Mouse (Mus musculus): ENCODE measurements around the gene Pik3r4. TPM values are rescaled to one million over a fixed set of nuclear protein-coding genes. Genes with fewer than 3 reads are reported as not detected.

The Pik3r4 gene
- polyA plus RNA-seq, 1 experiment from 2014 or later, result 27.3 TPM

DNA sequence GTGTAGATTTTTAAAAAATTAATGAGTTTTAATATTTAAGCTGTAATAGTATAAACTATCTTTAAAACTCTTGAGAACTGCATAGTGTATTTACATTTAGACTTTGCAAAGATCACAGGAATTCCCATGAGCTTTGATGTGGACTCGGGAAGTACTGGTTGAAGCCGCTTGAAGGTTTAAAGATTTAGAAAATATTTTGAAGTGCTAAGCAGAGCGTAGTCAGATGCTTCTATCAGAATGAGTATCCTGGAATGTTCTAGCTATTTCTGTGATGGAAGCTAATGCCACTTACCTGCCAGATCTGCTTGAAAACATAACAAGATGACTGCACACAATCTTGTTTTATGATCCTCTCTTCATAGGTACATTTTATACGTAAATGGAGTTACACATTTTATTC, 28.1 kb downstream of the Pik3r4 start:
- H3K27me3 ChIP-seq (replicated peaks), result no peaks in the 10 kb centered on the region
- no peak for ATAC-seq (ENCODE audit: low FRiP score, low read depth)
- H3K4me3 ChIP-seq, result no peak overlapping the region
- H3K9ac ChIP-seq, result no peak overlapping the region
- no peak overlapping the region for H3K4me2 ChIP-seq (replicated peaks)
- no peak overlapping the region for H3K27ac ChIP-seq
- H3K4me1 ChIP-seq, result no peaks in the 10 kb centered on the region
- WGBS, result 93% methylated on average over 4 of the region's 4 CpGs
- H3K9me3 ChIP-seq, result no peaks in the 10 kb centered on the region
- H3K36me3 ChIP-seq, result peaks cover 44% of the 10 kb centered on the region

DNA sequence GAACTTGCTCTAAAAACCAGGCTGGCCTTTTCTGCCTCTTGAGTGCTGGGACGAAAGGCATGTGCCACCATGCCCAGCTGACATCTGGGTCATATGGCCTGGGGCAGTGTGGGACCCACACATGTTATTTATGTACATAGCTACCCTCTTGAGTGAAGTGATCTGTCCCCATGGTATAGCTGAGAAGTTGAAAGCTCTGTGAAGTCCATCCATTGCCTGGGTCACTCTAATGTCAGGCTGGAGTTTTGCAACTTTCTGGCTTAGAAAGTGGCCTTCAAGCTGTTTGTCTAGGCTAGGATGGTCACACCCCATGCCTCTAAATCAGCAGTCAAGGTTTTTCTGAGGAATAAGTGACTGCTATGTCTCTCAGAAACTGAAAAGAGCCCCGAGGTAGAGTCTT, 29.3 kb downstream of the Pik3r4 start:
- Histone ChIP-seq H3K27me3 (replicated peaks) (no peaks in the 10 kb centered on the region), H3K4me1 (no peaks in the 10 kb centered on the region), H3K36me3 (peaks cover 51% of the 10 kb centered on the region), H3K9me3 (no peaks in the 10 kb centered on the region), H3K27ac (no peak overlapping the region), H3K4me3 (no peak overlapping the region), H3K4me2 (replicated peaks) (no peak overlapping the region), H3K9ac (no peak overlapping the region)
- ATAC-seq (ENCODE audit: low FRiP score, low read depth), result no peak
- 68% methylated on average over 2 of the region's 2 CpGs for WGBS

DNA sequence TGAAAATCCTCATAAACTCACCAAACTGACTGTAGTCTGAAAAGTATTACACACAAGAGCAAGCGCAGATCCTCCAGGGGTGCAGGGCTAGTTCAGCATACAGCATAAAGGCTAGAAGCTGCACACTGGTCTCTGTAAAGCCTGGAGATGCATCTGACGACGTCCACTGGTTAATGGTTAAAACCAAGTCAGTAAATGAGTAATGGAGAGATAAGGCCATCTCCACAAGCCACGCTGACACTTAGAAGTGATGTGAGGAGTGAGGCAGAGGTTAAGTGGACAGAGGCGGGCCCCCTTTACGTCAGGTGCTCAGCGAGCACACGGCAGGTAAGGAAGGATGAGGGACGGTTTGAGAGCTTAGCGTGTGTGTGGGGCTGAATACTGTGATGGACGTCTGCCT, 33.2 kb downstream of the Pik3r4 start:
- H3K27me3 ChIP-seq (replicated peaks), result no peaks in the 10 kb centered on the region
- H3K9ac ChIP-seq, result no peak overlapping the region
- no peaks in the 10 kb centered on the region for H3K9me3 ChIP-seq
- H3K4me2 ChIP-seq (replicated peaks), result no peak overlapping the region
- H3K36me3 ChIP-seq, result peaks cover 48% of the 10 kb centered on the region
- no peaks in the 10 kb centered on the region for H3K4me1 ChIP-seq
- ATAC-seq (ENCODE audit: low FRiP score, low read depth), result no peak
- 88% methylated on average over 11 of the region's 11 CpGs for WGBS
- no peak overlapping the region for H3K4me3 ChIP-seq
- no peak overlapping the region for H3K27ac ChIP-seq

DNA sequence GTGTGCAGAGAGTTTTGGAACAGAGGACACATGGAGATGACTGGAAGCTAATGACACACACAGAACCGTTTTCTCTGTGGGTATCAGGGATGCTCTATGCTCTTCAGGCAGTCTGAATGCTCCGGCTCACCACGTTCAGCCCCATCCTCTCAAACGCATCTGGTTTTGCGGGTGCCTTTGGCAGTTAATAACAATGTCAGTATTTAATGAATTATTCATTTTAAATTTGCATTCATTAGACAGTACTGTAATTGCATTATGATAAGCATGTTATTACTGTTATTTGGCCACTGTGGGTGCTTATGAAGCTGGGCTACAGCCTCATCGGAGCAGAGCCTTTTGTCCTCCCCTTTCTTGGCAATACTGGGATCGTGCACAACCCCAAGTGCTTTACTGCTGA, 38.6 kb downstream of the Pik3r4 start:
- no peak overlapping the region for H3K4me3 ChIP-seq
- peak overlapping the region; percentile 53; the same call in 1 of the 2 replicates for H3K27ac ChIP-seq
- H3K4me2 ChIP-seq (replicated peaks), result no peak overlapping the region
- H3K36me3 ChIP-seq, result peaks cover 52% of the 10 kb centered on the region
- no peaks in the 10 kb centered on the region for H3K4me1 ChIP-seq
- ATAC-seq (ENCODE audit: low FRiP score, low read depth), result peak; percentile 66; the same call in 1 of the 2 replicates
- H3K9ac ChIP-seq, result no peak overlapping the region
- H3K9me3 ChIP-seq, result no peaks in the 10 kb centered on the region
- WGBS, result 74% methylated on average over 7 of the region's 7 CpGs
- H3K27me3 ChIP-seq (replicated peaks), result no peaks in the 10 kb centered on the region

- Histone ChIP-seq H3K36me3 (peaks cover 53% of the 10 kb centered on the region), H3K9ac (no peak overlapping the region), H3K9me3 (no peaks in the 10 kb centered on the region), H3K4me3 (no peak overlapping the region), H3K27me3 (replicated peaks) (no peaks in the 10 kb centered on the region), H3K27ac (no peak overlapping the region), H3K4me1 (no peaks in the 10 kb centered on the region), H3K4me2 (replicated peaks) (no peak overlapping the region)
- ATAC-seq (ENCODE audit: low FRiP score, low read depth), result no peak
- 92% methylated on average over 13 of the region's 13 CpGs for WGBS
Observed at GRCm38 (mm10) chr9:105684549-105685165, 41.9 kb downstream of the Pik3r4 start.

DNA sequence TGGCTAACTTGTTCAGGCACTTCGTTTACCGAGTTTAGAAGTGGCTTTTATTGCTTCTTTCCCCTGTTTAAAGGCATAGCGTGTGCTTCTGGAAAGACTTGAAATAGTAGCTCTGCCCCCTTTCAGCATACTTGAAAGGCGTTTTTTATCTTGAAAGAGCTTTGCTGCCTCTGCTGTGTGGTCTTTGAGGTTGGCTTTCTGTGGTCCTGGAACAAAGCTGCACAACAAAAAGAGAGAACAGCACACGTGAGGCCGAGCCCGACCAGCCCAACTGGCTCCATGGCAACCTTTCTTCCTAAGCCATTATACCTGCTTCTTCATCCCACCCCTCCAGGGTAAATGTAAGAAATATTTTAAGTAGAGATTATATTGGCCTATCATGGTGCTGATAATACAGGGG, 46.7 kb downstream of the Pik3r4 start:
- no peaks in the 10 kb centered on the region for H3K9me3 ChIP-seq
- H3K4me3 ChIP-seq, result no peak overlapping the region
- no peak overlapping the region for H3K27ac ChIP-seq
- no peaks in the 10 kb centered on the region for H3K4me1 ChIP-seq
- no peak for ATAC-seq (ENCODE audit: low FRiP score, low read depth)
- WGBS, result 47% methylated on average over 7 of the region's 7 CpGs
- H3K36me3 ChIP-seq, result peaks cover 34% of the 10 kb centered on the region
- no peaks in the 10 kb centered on the region for H3K27me3 ChIP-seq (replicated peaks)
- no peak overlapping the region for H3K9ac ChIP-seq
- no peak overlapping the region for H3K4me2 ChIP-seq (replicated peaks)

GRCm38 (mm10) chr9:105692472-105692871, 49.7 kb downstream of the Pik3r4 start:
- Histone ChIP-seq H3K9ac (no peak overlapping the region), H3K27me3 (replicated peaks) (no peaks in the 10 kb centered on the region), H3K27ac (no peak overlapping the region), H3K36me3 (peaks cover 12% of the 10 kb centered on the region), H3K4me3 (no peak overlapping the region), H3K9me3 (no peaks in the 10 kb centered on the region), H3K4me2 (replicated peaks) (no peak overlapping the region), H3K4me1 (no peaks in the 10 kb centered on the region)
- 92% methylated on average over 14 of the region's 14 CpGs for WGBS
- ATAC-seq (ENCODE audit: low FRiP score, low read depth), result no peak

DNA sequence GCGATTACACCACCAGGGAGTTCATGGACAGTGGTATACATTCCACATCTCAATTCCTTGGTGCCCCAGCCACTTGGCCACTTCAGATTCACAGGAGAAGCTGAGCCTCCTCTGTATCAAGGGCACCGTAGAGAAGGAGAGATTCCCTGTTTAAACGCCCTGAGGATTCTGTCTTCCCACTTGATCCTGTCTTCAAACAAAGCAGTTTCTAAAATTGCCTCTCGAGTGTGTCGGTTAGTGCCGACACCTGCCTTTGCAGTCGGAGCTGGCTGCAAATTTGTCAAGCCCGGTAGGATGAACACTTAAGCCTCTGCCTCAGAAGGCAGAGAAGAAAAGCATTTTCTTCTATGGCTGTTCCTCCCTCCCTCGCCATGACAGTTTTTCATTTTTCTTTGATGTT, 50.3 kb downstream of the Pik3r4 start:
- no peak overlapping the region for H3K9ac ChIP-seq
- no peak overlapping the region for H3K27ac ChIP-seq
- no peak overlapping the region for H3K4me3 ChIP-seq
- no peaks in the 10 kb centered on the region for H3K9me3 ChIP-seq
- no peak for ATAC-seq (ENCODE audit: low FRiP score, low read depth)
- peaks cover 6% of the 10 kb centered on the region for H3K36me3 ChIP-seq
- no peak overlapping the region for H3K4me2 ChIP-seq (replicated peaks)
- H3K27me3 ChIP-seq (replicated peaks), result no peaks in the 10 kb centered on the region
- H3K4me1 ChIP-seq, result no peaks in the 10 kb centered on the region
- WGBS, result 91% methylated on average over 9 of the region's 9 CpGs

DNA sequence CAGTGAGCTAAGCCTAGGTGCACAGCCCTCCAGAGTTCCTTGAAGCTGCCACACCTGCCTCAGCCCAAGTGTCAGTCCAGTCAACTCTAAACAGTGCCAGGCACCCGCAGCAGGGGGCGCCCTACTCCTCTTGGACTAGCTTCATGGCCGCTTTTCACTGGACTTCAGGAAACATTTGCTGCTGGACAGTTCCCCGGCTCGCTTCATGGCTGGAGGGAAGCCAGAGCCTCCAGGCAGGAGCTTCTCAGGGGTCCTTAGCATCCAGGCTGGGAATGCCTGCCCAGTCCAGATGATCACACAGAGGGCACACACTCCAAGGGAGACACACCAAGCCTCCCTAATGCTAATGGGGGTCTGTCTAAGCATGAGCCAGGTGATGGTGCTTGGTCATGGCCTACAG, 51.1 kb downstream of the Pik3r4 start:
- Histone ChIP-seq H3K9ac (no peak overlapping the region), H3K27me3 (replicated peaks) (no peaks in the 10 kb centered on the region), H3K27ac (no peak overlapping the region), H3K4me1 (no peaks in the 10 kb centered on the region), H3K4me2 (replicated peaks) (no peak overlapping the region), H3K9me3 (no peaks in the 10 kb centered on the region), H3K36me3 (no peaks in the 10 kb centered on the region; the same call in 1 of the 2 replicates), H3K4me3 (no peak overlapping the region)
- ATAC-seq (ENCODE audit: low FRiP score, low read depth), result no peak
- 5% methylated on average over 5 of the region's 5 CpGs for WGBS

GRCm38 (mm10) chr9:105696818-105697564, 54.2 kb downstream of the Pik3r4 start:
- no peak for ATAC-seq (ENCODE audit: low FRiP score, low read depth)
- Histone ChIP-seq H3K4me3 (no peak overlapping the region), H3K36me3 (no peaks in the 10 kb centered on the region), H3K27ac (no peak overlapping the region), H3K9ac (no peak overlapping the region), H3K4me1 (no peaks in the 10 kb centered on the region), H3K27me3 (replicated peaks) (no peaks in the 10 kb centered on the region), H3K4me2 (replicated peaks) (no peak overlapping the region), H3K9me3 (no peaks in the 10 kb centered on the region)
- 86% methylated on average over 7 of the region's 7 CpGs for WGBS

DNA sequence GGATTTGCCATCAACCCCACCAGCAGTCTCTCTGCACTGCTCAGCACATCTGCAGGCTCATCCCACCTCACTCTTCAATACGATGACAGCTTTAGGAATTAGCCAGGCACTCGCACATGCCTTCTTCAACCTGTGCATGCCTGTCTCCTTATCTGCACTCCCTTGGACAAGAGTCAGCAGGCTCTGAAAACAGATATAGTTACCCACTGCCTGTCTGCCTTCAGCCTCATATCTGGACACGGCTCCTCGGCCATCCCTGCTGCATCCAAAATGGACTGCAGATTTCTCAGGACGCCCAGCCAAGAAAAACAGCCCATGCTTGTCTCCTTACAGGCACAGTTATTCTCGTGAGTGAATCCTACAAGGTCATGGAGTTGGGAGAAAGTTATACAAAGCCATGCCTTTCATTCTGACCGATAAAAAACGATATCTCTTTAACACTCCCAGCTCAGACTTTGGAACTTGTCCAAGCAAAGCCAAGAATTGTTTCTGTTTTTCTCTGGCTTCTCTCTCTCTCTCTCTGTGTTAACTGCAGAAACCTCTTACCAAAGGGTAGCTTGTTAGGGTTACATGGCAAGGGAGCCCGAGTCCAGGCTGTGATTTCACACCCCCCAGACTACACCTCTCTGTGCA, 55.1 kb downstream of the Pik3r4 start:
- H3K9ac ChIP-seq, result no peak overlapping the region
- H3K4me2 ChIP-seq (replicated peaks), result no peak overlapping the region
- H3K4me1 ChIP-seq, result no peaks in the 10 kb centered on the region
- no peak for ATAC-seq (ENCODE audit: low FRiP score, low read depth)
- H3K4me3 ChIP-seq, result no peak overlapping the region
- H3K27ac ChIP-seq, result no peak overlapping the region
- H3K36me3 ChIP-seq, result no peaks in the 10 kb centered on the region
- 77% methylated on average over 9 of the region's 9 CpGs for WGBS
- H3K27me3 ChIP-seq (replicated peaks), result no peaks in the 10 kb centered on the region
- H3K9me3 ChIP-seq, result no peaks in the 10 kb centered on the region

GRCm38 (mm10) chr9:105700702-105701101, 57.9 kb downstream of the Pik3r4 start:
- no peak overlapping the region for H3K27ac ChIP-seq
- H3K27me3 ChIP-seq (replicated peaks), result no peaks in the 10 kb centered on the region
- ATAC-seq (ENCODE audit: low FRiP score, low read depth), result no peak
- H3K9ac ChIP-seq, result no peak overlapping the region
- H3K36me3 ChIP-seq, result no peaks in the 10 kb centered on the region
- WGBS, result 84% methylated on average over 6 of the region's 6 CpGs
- no peak overlapping the region for H3K4me3 ChIP-seq
- H3K4me1 ChIP-seq, result no peaks in the 10 kb centered on the region
- no peak overlapping the region for H3K4me2 ChIP-seq (replicated peaks)
- no peaks in the 10 kb centered on the region for H3K9me3 ChIP-seq
